Mouse (Mus musculus): Measurements from ENCODE around the gene Ddx39b.

DNA sequence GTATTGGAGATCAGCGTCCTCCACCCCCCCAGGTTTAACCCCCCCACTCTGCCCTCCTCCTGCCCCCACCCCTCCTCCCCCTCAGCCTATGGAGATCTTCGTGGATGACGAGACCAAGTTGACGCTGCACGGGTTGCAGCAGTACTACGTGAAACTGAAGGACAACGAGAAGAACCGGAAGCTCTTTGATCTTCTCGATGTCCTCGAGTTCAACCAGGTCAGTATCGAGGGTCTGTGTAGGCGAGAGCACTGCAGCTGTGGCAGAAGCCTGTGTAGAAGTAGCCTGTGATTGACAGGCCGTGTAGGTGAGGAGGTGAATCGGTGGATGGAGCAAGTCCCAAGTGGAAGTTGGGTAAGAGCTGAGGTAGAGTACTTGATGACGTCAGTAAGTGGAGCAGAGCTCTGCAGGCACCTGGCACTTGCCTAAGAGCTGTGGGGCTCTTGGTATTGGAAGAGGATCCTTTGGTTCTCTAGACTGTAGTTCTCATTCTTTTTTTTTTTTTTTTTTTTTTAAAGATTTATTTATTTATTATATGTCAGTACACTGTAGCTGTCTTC, 9.7 kb downstream of the Ddx39b start:
- TF ChIP-seq CTCF (IDR thresholded peaks at IDR 0.05; ENCODE audit: low read depth, low read length) (no peak), EP300 (IDR thresholded peaks at IDR 0.05; ENCODE audit: insufficient read depth, low read depth, low read length) (no peak)
